Mouse (Mus musculus) heart, postnatal 0 days (tissue): ENCODE measurements around the gene Ccnd3. TPM values are rescaled to one million over a fixed set of nuclear protein-coding genes. Genes with fewer than 3 reads are reported as not detected.

ENCODE experiments used
- ATAC-seq: fragments of 200-750 bp; cut with Nextera tagmentation; 2 replicates; pipeline ENCODE4 v1.8.0; 2017; ENCODE audit warnings: low read depth, moderate number of reproducible peaks, moderate library complexity; ENCODE audit not compliant: insufficient read depth
- DNase-seq: peaks from one replicate; pipeline ENCODE4 v3.0.0-alpha.2; 2016; ENCODE audit warnings: low spot score
- H3K27ac ChIP-seq: fragments of 300-500 bp; sonication (generic); 2 replicates; pipeline ENCODE4 v1.5.1; 2014; ENCODE audit warnings: low read depth, mild to moderate bottlenecking
- H3K27me3 ChIP-seq: fragments of 300-500 bp; sonication (generic); 2 replicates; pipeline ENCODE4 v1.6.1; 2014; ENCODE audit warnings: low read length, mixed read lengths; ENCODE audit not compliant: control insufficient read depth, insufficient read depth
- H3K36me3 ChIP-seq: fragments of 300-500 bp; sonication (generic); replicated peaks from 2 replicates; pipeline ENCODE4 v1.6.1; 2014; ENCODE audit warnings: low read length, mixed read lengths; ENCODE audit not compliant: control insufficient read depth, insufficient read depth
- H3K4me1 ChIP-seq: fragments of 300-500 bp; sonication (generic); 2 replicates; pipeline ENCODE4 v1.6.1; 2014; ENCODE audit warnings: antibody characterized with exemption; ENCODE audit not compliant: control insufficient read depth, insufficient read depth
- H3K4me2 ChIP-seq: fragments of 300-500 bp; sonication (generic); 2 replicates; pipeline ENCODE4 v1.6.1; 2014; ENCODE audit warnings: low read depth, mild to moderate bottlenecking, low read length, moderate library complexity
- H3K4me3 ChIP-seq: fragments of 300-500 bp; sonication (generic); 2 replicates; pipeline ENCODE4 v1.5.1; 2014; ENCODE audit warnings: low read depth, low read length
- H3K9ac ChIP-seq: fragments of 300-500 bp; sonication (generic); replicated peaks from 2 replicates; pipeline ENCODE4 v1.6.1; 2014; ENCODE audit warnings: low read depth, low read length, mixed read lengths
- H3K9me3 ChIP-seq: fragments of 300-500 bp; sonication (generic); replicated peaks from 2 replicates; pipeline ENCODE4 v1.6.1; 2016; ENCODE audit warnings: low read length; ENCODE audit not compliant: control insufficient read depth
- CTCF ChIP-seq: IDR thresholded peaks from 2 replicates; pipeline ENCODE4 v1.5.1; 2016; ENCODE audit warnings: antibody characterized with exemption, control low read depth, low read depth
- EP300 ChIP-seq: IDR thresholded peaks from 2 replicates; pipeline ENCODE4 v1.6.1; 2016; ENCODE audit warnings: antibody characterized with exemption, low read depth
- WGBS: fragments of 180-500 bp; shearing (Covaris S2); extraction: QIAGEN DNeasy Blood & Tissue Kit; methylation state at CpG from one replicate; pipeline ENCODE4 v1.1.7; 2014; 5-methylcytosine and 5-hydroxymethylcytosine counted together
- polyA plus RNA-seq: library from polyadenylated mRNA; unstranded; fragments of >200 nt; fragmentation: Nextera tagmentation; extraction: Ambion mirVana; gene quantifications from 2 replicates; pipeline ENCODE4 v1.2.1, GENCODE M21; 2015
- total RNA-seq: library from RNA; depleted of rRNA; stranded (reverse); fragments of >200 nt; gene quantifications from 2 replicates; pipeline ENCODE4 v1.2.3, GENCODE M21; 2014; ENCODE audit warnings: low replicate concordance

Ccnd3 gene
- total and polyA plus RNA-seq, 2 experiments from 2014 or later, result 180 to 231 TPM

GRCm38 (mm10) chr17:47551049-47551448 is 46.2 kb downstream of the Ccnd3 start:
- H3K9me3 ChIP-seq, result no peaks in the 10 kb centered on the region
- H3K4me2 ChIP-seq, result no peak overlapping the region
- WGBS, result 60% methylated on average over 7 of the region's 7 CpGs
- no peak for ATAC-seq
- TF ChIP-seq CTCF (no peak), EP300 (no peak)
- H3K4me1 ChIP-seq, result no peaks in the 10 kb centered on the region
- no peaks in the 10 kb centered on the region for H3K36me3 ChIP-seq
- H3K9ac ChIP-seq, result no peak overlapping the region
- no peak overlapping the region for H3K27ac ChIP-seq
- H3K4me3 ChIP-seq, result no peak overlapping the region
- DNase-seq, result no peak
- H3K27me3 ChIP-seq, result no peaks in the 10 kb centered on the region

- H3K4me3 ChIP-seq, result no peak overlapping the region
- no peaks in the 10 kb centered on the region for H3K4me1 ChIP-seq
- DNase-seq, result no peak
- no peak overlapping the region for H3K4me2 ChIP-seq
- H3K36me3 ChIP-seq, result no peaks in the 10 kb centered on the region
- H3K9ac ChIP-seq, result no peak overlapping the region
- no peaks in the 10 kb centered on the region for H3K9me3 ChIP-seq
- H3K27ac ChIP-seq, result no peak overlapping the region
- no peak for ATAC-seq
- no peaks in the 10 kb centered on the region for H3K27me3 ChIP-seq
- no peak for TF ChIP-seq EP300
Measured at GRCm38 (mm10) chr17:47552994-47553393, 48.1 kb downstream of the Ccnd3 start.

- no peaks in the 10 kb centered on the region for H3K9me3 ChIP-seq
- no peak for ATAC-seq
- TF ChIP-seq EP300 (no peak), CTCF (no peak)
- no peak overlapping the region for H3K4me2 ChIP-seq
- H3K27ac ChIP-seq, result no peak overlapping the region
- no peak overlapping the region for H3K4me3 ChIP-seq
- no peaks in the 10 kb centered on the region for H3K36me3 ChIP-seq
- no peak overlapping the region for H3K9ac ChIP-seq
- H3K27me3 ChIP-seq, result no peaks in the 10 kb centered on the region
- 74% methylated on average over 10 of the region's 10 CpGs for whole genome bisulfite sequencing
- 0 out of 2 replicates have a peak, but pooled peaks cover under 1% of the 10 kb centered on the region for H3K4me1 ChIP-seq
- DNase-seq, result no peak
Measured at GRCm38 (mm10) chr17:47554621-47555020, 49.8 kb downstream of the Ccnd3 start.

- Histone ChIP-seq H3K27ac (no peak overlapping the region), H3K4me3 (no peak overlapping the region), H3K36me3 (no peaks in the 10 kb centered on the region), H3K4me2 (no peak overlapping the region), H3K4me1 (0 out of 2 replicates have a peak, but pooled peaks cover 6% of the 10 kb centered on the region), H3K9ac (no peak overlapping the region), H3K27me3 (no peaks in the 10 kb centered on the region), H3K9me3 (no peaks in the 10 kb centered on the region)
- ATAC-seq (no peak), DNase-seq (no peak)
- TF ChIP-seq EP300, result no peak
- 70% methylated on average over 3 of the region's 3 CpGs for WGBS
Measured at GRCm38 (mm10) chr17:47557179-47557578, 52.3 kb downstream of the Ccnd3 start.

- DNase-seq (peak; percentile 35), ATAC-seq (0 out of 2 replicates have a peak, but pooled peaks have one; percentile 47)
- H3K9ac ChIP-seq, result no peak overlapping the region
- H3K4me3 ChIP-seq, result no peak overlapping the region
- H3K9me3 ChIP-seq, result no peaks in the 10 kb centered on the region
- no peaks in the 10 kb centered on the region for H3K36me3 ChIP-seq
- H3K27ac ChIP-seq, result no peak overlapping the region
- no peak for TF ChIP-seq CTCF
- TF ChIP-seq EP300, result no peak
- no peak overlapping the region for H3K4me2 ChIP-seq
- no peaks in the 10 kb centered on the region for H3K27me3 ChIP-seq
- WGBS, result 28% methylated on average over 6 of the region's 6 CpGs
- H3K4me1 ChIP-seq, result 0 out of 2 replicates have a peak, but pooled peaks cover 6% of the 10 kb centered on the region
Measured at GRCm38 (mm10) chr17:47559726-47560125, 54.9 kb downstream of the Ccnd3 start.

GRCm38 (mm10) chr17:47562875-47563274 is 58.0 kb downstream of the Ccnd3 start:
- TF ChIP-seq EP300, result no peak
- TF ChIP-seq CTCF, result no peak

More at GRCm38 (mm10) chr17:47562875-47563274, 58.0 kb downstream of the Ccnd3 start:
- DNase-seq (no peak), ATAC-seq (no peak)
- Histone ChIP-seq H3K27ac (no peak overlapping the region), H3K4me3 (no peak overlapping the region), H3K4me1 (0 out of 2 replicates have a peak, but pooled peaks cover 6% of the 10 kb centered on the region), H3K36me3 (no peaks in the 10 kb centered on the region), H3K9ac (no peak overlapping the region), H3K4me2 (no peak overlapping the region), H3K9me3 (no peaks in the 10 kb centered on the region), H3K27me3 (no peaks in the 10 kb centered on the region)
- 74% methylated on average over 6 of the region's 6 CpGs for WGBS
